Mouse (Mus musculus): ENCODE results near the gene Tfeb. TPM values are rescaled to one million over a fixed set of nuclear protein-coding genes. Genes with fewer than 3 reads are reported as not detected.

Gene Tfeb
- total and polyA plus RNA-seq, 3 experiments, result 29.1 to 49.3 (median 39.9) TPM

GRCm38 (mm10) chr17:47768707-47769276 is 32.0 kb downstream of the Tfeb start:
- Histone ChIP-seq H3K4me1 (ENCODE audit: control insufficient read depth in 1 of 2, insufficient read depth in 2 of 2) (peaks cover 42 to 81% of the 10 kb centered on the region in 2 experiments), H3K9me3 (replicated peaks; ENCODE audit: low read length) (peaks cover 22% of the 10 kb centered on the region), H3K9ac (ENCODE audit: insufficient read depth, low read depth) (peak overlapping the region; percentile 46), H3K79me2 (replicated peaks; ENCODE audit: control insufficient read depth, extremely low read depth, insufficient read depth, poor library complexity, severe bottlenecking) (peaks cover 9% of the 10 kb centered on the region; the same call in 1 of the 2 replicates), H3K4me3 (replicated peaks in 1 of 3; ENCODE audit: low read depth in 2 of 3, low read length in 2 of 3, poor library complexity in 1 of 3) (peak overlapping the region; percentile 32 to 45 (median 41)), H3K27ac (ENCODE audit: insufficient read depth, low read depth) (peak overlapping the region; percentile 91), H3K27me3 (replicated peaks) (no peaks in the 10 kb centered on the region), H3K36me3 (replicated peaks in 1 of 2; ENCODE audit: control insufficient read depth in 1 of 2, insufficient read depth in 1 of 2, low read length in 1 of 2) (peaks cover 3 to 45% of the 10 kb centered on the region in 2 experiments), H3K4me2 (ENCODE audit: insufficient read depth, low read depth, poor library complexity, severe bottlenecking) (peak overlapping the region; percentile 77)
- TF ChIP-seq MAFK (IDR thresholded peaks at IDR 0.05; ENCODE audit: insufficient replicate concordance, low read length) (peak; percentile 89), ELF1 (IDR thresholded peaks at IDR 0.05; ENCODE audit: low read depth, low read length) (peak; percentile 51), CHD2 (IDR thresholded peaks at IDR 0.05; ENCODE audit: low read length) (peak; percentile 96), USF2 (conservative IDR thresholded peaks at IDR 0.05; ENCODE audit: low read depth, low read length) (no peak), RAD21 (IDR thresholded peaks at IDR 0.05; ENCODE audit: low read depth, low read length) (peak; percentile 41), SMC3 (IDR thresholded peaks at IDR 0.05; ENCODE audit: low read depth, low read length) (peak; percentile 67), JUN (IDR thresholded peaks at IDR 0.05; ENCODE audit: insufficient read depth, low read depth, low read length) (peak; percentile 89), POLR2AphosphoS2 (IDR thresholded peaks at IDR 0.05; ENCODE audit: low read depth, low read length) (no peak), CTCF (conservative IDR thresholded peaks at IDR 0.05 in 1 of 2, IDR thresholded peaks at IDR 0.05 in 1 of 2; ENCODE audit: low read depth in 2 of 2, low read length in 2 of 2) (peak; percentile 60 to 83), JUND (conservative IDR thresholded peaks at IDR 0.05; ENCODE audit: low read depth, low read length) (peak; percentile 96), TBP (conservative IDR thresholded peaks at IDR 0.05; ENCODE audit: low read depth, low read length) (no peak), ZC3H11A (IDR thresholded peaks at IDR 0.05; ENCODE audit: low read depth, low read length) (no peak), HCFC1 (IDR thresholded peaks at IDR 0.05; ENCODE audit: low read depth, low read length) (peak; percentile 45; the same call in 1 of the 2 replicates), USF1 (IDR thresholded peaks at IDR 0.05; ENCODE audit: low read depth, low read length) (no peak), RCOR1 (conservative IDR thresholded peaks at IDR 0.05; ENCODE audit: low read depth, low read length) (peak; percentile 94; the same call in 1 of the 2 replicates), GABPA (IDR thresholded peaks at IDR 0.05; ENCODE audit: insufficient replicate concordance, low read depth, low read length) (no peak), PAX5 (IDR thresholded peaks at IDR 0.05; ENCODE audit: low read length) (no peak), IRF4 (IDR thresholded peaks at IDR 0.05; ENCODE audit: low read depth, low read length) (peak; percentile 100), POLR2A (IDR thresholded peaks at IDR 0.05; ENCODE audit: low read depth, low read length) (no peak; the same call in 1 of the 2 replicates), CHD1 (IDR thresholded peaks at IDR 0.05; ENCODE audit: low read depth, low read length) (no peak), NRF1 (IDR thresholded peaks at IDR 0.05; ENCODE audit: low read depth, low read length) (peak; percentile 38), E2F4 (IDR thresholded peaks at IDR 0.05; ENCODE audit: insufficient replicate concordance, low read depth, low read length) (no peak), MEF2A (IDR thresholded peaks at IDR 0.05; ENCODE audit: borderline replicate concordance, low read depth, low read length) (peak; percentile 100), ZNF384 (IDR thresholded peaks at IDR 0.05; ENCODE audit: low read depth, low read length) (no peak), SIN3A (IDR thresholded peaks at IDR 0.05; ENCODE audit: low read length) (peak; percentile 87), ZKSCAN1 (IDR thresholded peaks at IDR 0.05; ENCODE audit: borderline replicate concordance, low read depth, low read length) (no peak), NELFE (IDR thresholded peaks at IDR 0.05; ENCODE audit: low read depth, low read length) (no peak), KAT2A (IDR thresholded peaks at IDR 0.05; ENCODE audit: insufficient replicate concordance, low read length) (0 out of 2 replicates have a peak, but pooled peaks have one; percentile 48), MYC (IDR thresholded peaks at IDR 0.05; ENCODE audit: low read depth, low read length) (peak; percentile 68), ZMIZ1 (IDR thresholded peaks at IDR 0.05; ENCODE audit: low read depth, low read length) (no peak), MAX (IDR thresholded peaks at IDR 0.05; ENCODE audit: low read length) (peak; percentile 74), UBTF (IDR thresholded peaks at IDR 0.05; ENCODE audit: low read depth, low read length) (no peak), TCF12 (IDR thresholded peaks at IDR 0.05; ENCODE audit: low read depth, low read length) (peak; percentile 98), ETS1 (conservative IDR thresholded peaks at IDR 0.05; ENCODE audit: low read depth, low read length) (peak; percentile 97), MXI1 (IDR thresholded peaks at IDR 0.05; ENCODE audit: low read depth, low read length) (peak; percentile 57; the same call in 1 of the 2 replicates), BHLHE40 (IDR thresholded peaks at IDR 0.05; ENCODE audit: low read depth, low read length) (peak; percentile 95), EP300 (IDR thresholded peaks at IDR 0.05; ENCODE audit: low read length) (peak; percentile 97), MAZ (IDR thresholded peaks at IDR 0.05; ENCODE audit: low read depth, low read length) (peak; percentile 99)
- in situ Hi-C loops (cut with MboI; ENCODE audit: low pct_ligation_motif_present, low pct_unique_long_range_greater_than_20kb, low sequenced_read_pairs) (no loop called here), dilution Hi-C loops (cut with MboI; ENCODE audit: extremely low pct_ligation_motif_present, extremely low pct_unique_long_range_greater_than_20kb, low sequenced_read_pairs) (no loop called here)
- DNase-seq (ENCODE audit: extremely low read depth), result peak; percentile 97

Measured in CH12.LX (cell line).